Mouse (Mus musculus) midbrain, embryonic 10.5 days (tissue): ENCODE data around the gene Gpr39. TPM values are rescaled to one million over a fixed set of nuclear protein-coding genes. Genes with fewer than 3 reads are reported as not detected.

ENCODE experiments used
- DNase-seq: peaks from one replicate; pipeline ENCODE4 v3.0.0-alpha.2; 2017; ENCODE audit warnings: low spot score
- H3K27ac ChIP-seq: fragments of 300-500 bp; sonication (generic); replicated peaks from 2 replicates; pipeline ENCODE4 v1.5.1; 2016; ENCODE audit warnings: mild to moderate bottlenecking
- H3K27me3 ChIP-seq: fragments of 300-500 bp; sonication (generic); 2 replicates; pipeline ENCODE4 v1.6.1; 2016; ENCODE audit warnings: low read depth, mild to moderate bottlenecking; ENCODE audit not compliant: poor library complexity, severe bottlenecking
- H3K36me3 ChIP-seq: fragments of 300-500 bp; sonication (generic); 2 replicates; pipeline ENCODE4 v1.6.1; 2016; ENCODE audit warnings: mild to moderate bottlenecking, moderate library complexity
- H3K4me1 ChIP-seq: fragments of 300-500 bp; sonication (generic); 2 replicates; pipeline ENCODE4 v1.6.1; 2016
- H3K4me3 ChIP-seq: fragments of 300-500 bp; sonication (generic); 2 replicates; pipeline ENCODE4 v1.5.1; 2016; ENCODE audit warnings: mild to moderate bottlenecking, moderate library complexity
- H3K9me3 ChIP-seq: fragments of 300-500 bp; sonication (generic); replicated peaks from 2 replicates; pipeline ENCODE4 v1.6.1; 2016; ENCODE audit warnings: mild to moderate bottlenecking
- WGBS: fragments of 180-500 bp; shearing (Covaris S2); methylation state at CpG from one replicate; pipeline ENCODE4 v1.1.7; 2016; 5-methylcytosine and 5-hydroxymethylcytosine counted together
- polyA plus RNA-seq: library from polyadenylated mRNA; unstranded; fragments of >200 nt; fragmentation: Nextera tagmentation; extraction: Ambion mirVana; gene quantifications from 2 replicates; pipeline ENCODE4 v1.2.1, GENCODE M21; 2016

Gpr39 gene
- polyA plus RNA-seq, 1 experiment from 2014 or later = not detected

DNA sequence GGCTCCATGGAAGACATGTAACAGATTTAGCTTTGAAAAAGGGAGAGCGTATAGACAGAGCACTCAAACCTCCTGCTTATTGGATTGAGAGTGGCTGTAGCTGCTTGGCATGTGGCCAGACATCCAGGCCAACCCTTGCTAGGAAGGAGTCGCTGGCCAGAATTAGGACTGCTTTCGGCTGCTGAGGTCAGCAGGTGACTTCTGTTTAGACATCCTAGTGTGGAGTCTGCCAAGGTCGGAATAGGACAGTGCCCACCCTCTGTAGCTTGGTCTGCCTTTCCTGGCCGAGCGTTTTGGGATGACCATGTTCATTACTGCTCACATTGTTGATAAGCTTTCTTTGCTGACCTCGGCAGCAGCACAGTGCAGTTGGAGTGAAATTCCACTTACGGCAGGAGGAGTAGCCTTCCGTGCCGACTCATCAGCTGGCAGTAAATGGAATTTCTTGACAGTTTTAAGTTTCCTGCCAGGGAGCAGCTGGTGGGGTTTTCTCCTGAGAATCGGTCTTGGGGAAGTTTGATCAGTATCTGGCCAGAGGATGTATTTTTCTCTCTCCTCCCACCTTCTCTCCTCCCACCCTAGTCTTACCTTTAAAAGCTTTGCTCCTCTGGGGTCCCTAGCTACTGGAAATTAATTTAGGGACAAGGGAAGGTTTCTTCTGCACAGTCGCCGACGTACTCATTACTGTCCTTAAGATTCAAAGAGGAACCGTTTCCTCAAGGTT lies 83.3 kb downstream of the Gpr39 start:
- H3K4me1 ChIP-seq = no peaks in the 10 kb centered on the region
- no peak for DNase-seq
- H3K4me3 ChIP-seq = no peak overlapping the region
- no peaks in the 10 kb centered on the region for H3K36me3 ChIP-seq
- no peak overlapping the region for H3K27ac ChIP-seq
- no peaks in the 10 kb centered on the region for H3K27me3 ChIP-seq
- H3K9me3 ChIP-seq = no peaks in the 10 kb centered on the region
- 86% methylated on average over 15 of the region's 15 CpGs for WGBS

DNA sequence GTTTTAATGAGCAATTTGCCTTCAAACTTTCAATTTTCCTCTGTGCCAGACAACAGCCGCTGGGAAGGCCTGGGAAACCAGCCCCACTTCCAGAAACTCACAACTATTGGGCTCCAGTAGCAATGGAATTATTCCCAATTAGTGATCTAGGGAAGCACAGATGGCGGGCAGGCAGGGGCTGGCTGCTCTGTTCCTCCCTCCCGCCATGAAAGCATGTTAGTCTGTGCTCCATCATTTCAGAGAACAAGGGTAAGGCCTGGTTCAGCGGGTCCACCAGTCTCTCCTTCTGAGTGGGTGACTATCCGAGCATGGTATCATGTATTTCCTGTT lies 83.9 kb downstream of the Gpr39 start:
- Histone ChIP-seq H3K27ac (no peak overlapping the region), H3K4me1 (no peaks in the 10 kb centered on the region), H3K36me3 (no peaks in the 10 kb centered on the region), H3K27me3 (no peaks in the 10 kb centered on the region), H3K4me3 (no peak overlapping the region), H3K9me3 (no peaks in the 10 kb centered on the region)
- no peak for DNase-seq
- whole genome bisulfite sequencing = 81% methylated on average over 5 of the region's 5 CpGs

DNA sequence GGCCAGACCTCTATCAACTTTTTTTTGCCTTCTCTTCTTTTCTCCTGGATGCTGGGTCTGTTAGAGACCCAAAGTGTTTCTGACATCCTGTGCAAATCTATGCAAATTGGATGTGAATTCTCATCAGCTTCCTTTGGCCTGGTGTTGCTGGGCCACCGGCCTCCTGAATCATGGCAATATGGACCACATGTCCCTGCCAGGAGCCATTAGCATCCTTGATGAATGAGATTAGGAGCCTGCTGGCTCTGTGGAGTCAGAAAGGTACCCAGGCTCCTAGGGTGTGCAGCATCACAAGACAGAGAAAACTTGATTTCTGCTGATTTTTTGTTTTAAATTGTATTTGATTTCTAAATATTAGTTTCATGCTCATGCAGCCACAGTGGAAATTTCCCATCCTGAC lies 85.3 kb downstream of the Gpr39 start:
- Histone ChIP-seq H3K27ac (no peak overlapping the region), H3K9me3 (no peaks in the 10 kb centered on the region), H3K27me3 (no peaks in the 10 kb centered on the region), H3K4me1 (no peaks in the 10 kb centered on the region), H3K36me3 (no peaks in the 10 kb centered on the region), H3K4me3 (no peak overlapping the region)
- DNase-seq = no peak
- WGBS = 84% methylated on average over 1 of the region's 1 CpGs

DNA sequence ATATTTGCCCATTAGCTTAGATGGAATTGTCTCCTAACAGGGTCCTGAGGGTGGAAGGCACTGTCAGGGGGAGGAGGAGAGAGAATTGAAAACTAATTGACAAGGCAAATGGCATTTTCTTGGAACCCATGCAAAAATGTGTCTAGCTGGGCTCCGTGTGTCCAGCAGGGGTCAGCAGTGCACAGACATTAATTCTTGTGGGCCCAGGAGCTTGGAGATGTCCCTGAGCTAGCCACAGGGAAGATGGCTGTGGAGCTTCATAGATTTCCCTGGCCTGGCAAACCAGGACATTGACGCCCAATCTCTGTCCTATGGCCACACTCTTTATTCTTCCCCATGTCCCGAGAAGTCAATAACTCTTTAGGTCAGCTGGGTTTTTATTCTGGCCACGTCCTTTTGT lies 113.0 kb downstream of the Gpr39 start:
- Histone ChIP-seq H3K4me1 (no peaks in the 10 kb centered on the region), H3K27me3 (no peaks in the 10 kb centered on the region), H3K27ac (no peak overlapping the region), H3K9me3 (no peaks in the 10 kb centered on the region), H3K4me3 (no peak overlapping the region), H3K36me3 (no peaks in the 10 kb centered on the region)
- WGBS = 21% methylated on average over 4 of the region's 4 CpGs
- DNase-seq = peak; percentile 70

DNA sequence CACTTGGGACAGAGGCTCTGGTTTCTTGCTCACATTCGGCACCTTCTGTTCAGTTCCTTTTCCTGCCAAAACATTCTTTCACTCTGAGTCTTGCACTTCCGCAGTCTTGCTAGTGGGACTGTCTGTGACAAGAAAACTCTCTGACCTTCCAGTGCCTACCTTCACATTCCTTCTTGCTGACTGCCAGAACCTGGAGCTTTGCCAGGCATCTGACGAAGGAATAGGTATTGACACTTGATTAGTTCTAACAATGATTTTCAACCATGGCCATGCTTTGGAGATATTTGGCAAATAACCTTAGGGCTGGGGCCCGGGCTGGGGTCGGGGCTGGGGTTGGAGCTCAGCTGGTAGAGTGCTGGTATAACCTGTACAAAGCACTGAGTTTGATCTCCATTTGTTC lies 123.7 kb downstream of the Gpr39 start:
- no peaks in the 10 kb centered on the region for H3K27me3 ChIP-seq
- DNase-seq = no peak
- H3K36me3 ChIP-seq = no peaks in the 10 kb centered on the region
- H3K27ac ChIP-seq = no peak overlapping the region
- 92% methylated on average over 5 of the region's 5 CpGs for WGBS
- peaks cover 17% of the 10 kb centered on the region for H3K9me3 ChIP-seq
- no peak overlapping the region for H3K4me3 ChIP-seq
- H3K4me1 ChIP-seq = no peaks in the 10 kb centered on the region

DNA sequence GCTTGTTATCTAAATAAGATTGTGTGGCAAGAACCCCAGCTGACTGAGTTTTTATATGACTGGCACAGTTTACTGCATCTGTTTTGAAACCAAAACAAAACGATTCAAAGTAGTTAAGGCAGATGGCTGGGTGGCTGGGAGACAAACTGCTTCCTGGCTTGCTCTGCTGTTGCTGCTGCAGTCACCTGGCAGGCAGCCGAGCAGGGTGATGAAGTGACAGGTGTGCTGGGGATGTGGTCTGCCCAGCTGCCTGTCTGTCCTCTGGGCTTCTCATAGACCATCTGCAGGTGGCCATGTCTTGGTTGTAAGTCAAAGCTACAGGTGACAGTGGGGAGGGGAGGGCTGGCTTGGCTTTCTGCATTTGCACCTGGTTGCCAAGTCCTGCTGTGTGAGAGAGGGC lies 131.6 kb downstream of the Gpr39 start:
- no peak for DNase-seq
- Histone ChIP-seq H3K27me3 (no peaks in the 10 kb centered on the region), H3K4me1 (no peaks in the 10 kb centered on the region), H3K4me3 (no peak overlapping the region), H3K27ac (no peak overlapping the region), H3K9me3 (no peaks in the 10 kb centered on the region), H3K36me3 (no peaks in the 10 kb centered on the region)
- WGBS = 73% methylated on average over 2 of the region's 2 CpGs

DNA sequence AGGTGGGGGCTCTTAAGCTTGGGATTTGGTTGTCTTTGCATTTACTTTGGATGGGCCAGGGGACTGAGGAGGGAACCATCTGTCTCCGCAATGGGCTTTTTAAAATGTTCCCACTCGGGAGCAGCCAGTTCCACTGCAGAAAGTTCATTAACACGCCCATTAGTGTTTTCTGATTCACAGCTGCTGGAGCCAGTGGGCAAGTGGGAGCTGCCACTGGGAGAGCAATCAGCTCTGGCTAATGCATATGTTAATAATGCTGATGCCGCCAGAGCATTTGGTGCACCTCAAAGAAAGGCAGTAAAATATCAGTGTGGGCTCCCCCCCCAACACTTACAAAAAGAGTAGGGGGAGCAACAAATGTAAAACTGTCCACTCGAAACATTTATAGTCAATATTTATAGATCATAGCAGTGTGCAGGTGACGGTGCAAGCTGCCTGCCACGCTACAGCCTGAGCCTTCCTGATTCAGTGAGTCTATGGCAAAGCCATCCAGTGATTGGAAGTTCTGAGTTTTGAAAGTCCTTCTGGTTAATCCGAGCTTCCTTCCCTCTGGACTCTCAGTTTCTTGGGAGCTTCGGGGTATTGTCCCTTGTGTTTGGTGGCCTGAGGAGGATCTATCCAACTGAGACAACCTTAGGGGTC lies 136.5 kb downstream of the Gpr39 start:
- no peaks in the 10 kb centered on the region for H3K9me3 ChIP-seq
- 87% methylated on average over 9 of the region's 9 CpGs for WGBS

DNA sequence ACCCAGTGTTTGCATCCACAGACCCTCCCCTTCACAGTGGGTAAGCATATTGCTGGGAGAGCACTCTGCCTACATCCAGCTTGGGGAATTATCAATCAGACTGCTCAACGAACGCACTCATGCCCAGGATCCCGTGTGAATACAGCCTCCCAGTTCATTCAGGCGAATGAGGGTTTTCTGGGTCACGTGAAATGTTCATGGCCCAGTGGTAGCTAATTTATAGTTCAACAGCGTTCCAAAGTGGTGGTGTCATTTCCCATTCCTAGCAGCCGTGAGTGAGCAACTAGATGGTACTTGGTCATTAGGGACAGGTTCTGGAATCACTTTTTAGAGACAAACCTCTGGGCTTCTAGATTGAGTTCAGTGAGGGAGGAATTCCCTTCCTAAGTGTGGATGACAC lies 144.3 kb downstream of the Gpr39 start:
- H3K27me3 ChIP-seq = no peaks in the 10 kb centered on the region
- WGBS = 88% methylated on average over 7 of the region's 7 CpGs

More for the DNA sequence above, 136.5 kb downstream of the Gpr39 start:
- Histone ChIP-seq H3K27ac (no peak overlapping the region), H3K4me3 (no peak overlapping the region), H3K4me1 (no peaks in the 10 kb centered on the region), H3K36me3 (no peaks in the 10 kb centered on the region), H3K27me3 (no peaks in the 10 kb centered on the region)
- no peak for DNase-seq

DNA sequence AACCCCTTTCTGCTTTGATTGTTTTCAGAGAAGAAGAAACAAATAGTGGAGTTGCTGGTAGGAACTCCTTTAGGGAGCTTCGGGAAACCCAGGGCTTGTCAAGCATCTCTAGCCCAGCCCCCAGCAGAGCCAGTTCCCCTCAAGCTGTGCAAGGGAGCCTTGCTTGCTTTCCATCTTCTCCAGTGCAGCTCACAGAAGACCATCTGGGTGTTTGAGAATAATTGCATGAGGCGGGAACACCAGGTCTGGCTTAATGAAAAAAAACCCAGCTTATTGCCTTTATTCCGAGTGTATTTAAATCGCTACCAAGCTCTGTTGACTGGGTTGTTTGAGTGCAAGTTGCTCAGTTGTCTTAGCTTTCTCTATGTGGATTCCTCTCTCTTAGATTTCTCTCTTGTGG lies 146.8 kb downstream of the Gpr39 start:
- Histone ChIP-seq H3K27me3 (no peaks in the 10 kb centered on the region), H3K9me3 (no peaks in the 10 kb centered on the region), H3K4me1 (no peaks in the 10 kb centered on the region), H3K36me3 (no peaks in the 10 kb centered on the region), H3K4me3 (no peak overlapping the region), H3K27ac (no peak overlapping the region)
- no peak for DNase-seq
- WGBS = 84% methylated on average over 4 of the region's 4 CpGs

More for the DNA sequence above, 144.3 kb downstream of the Gpr39 start:
- Histone ChIP-seq H3K36me3 (no peaks in the 10 kb centered on the region), H3K9me3 (no peaks in the 10 kb centered on the region), H3K27ac (no peak overlapping the region), H3K4me1 (no peaks in the 10 kb centered on the region), H3K4me3 (no peak overlapping the region)
- no peak for DNase-seq

DNA sequence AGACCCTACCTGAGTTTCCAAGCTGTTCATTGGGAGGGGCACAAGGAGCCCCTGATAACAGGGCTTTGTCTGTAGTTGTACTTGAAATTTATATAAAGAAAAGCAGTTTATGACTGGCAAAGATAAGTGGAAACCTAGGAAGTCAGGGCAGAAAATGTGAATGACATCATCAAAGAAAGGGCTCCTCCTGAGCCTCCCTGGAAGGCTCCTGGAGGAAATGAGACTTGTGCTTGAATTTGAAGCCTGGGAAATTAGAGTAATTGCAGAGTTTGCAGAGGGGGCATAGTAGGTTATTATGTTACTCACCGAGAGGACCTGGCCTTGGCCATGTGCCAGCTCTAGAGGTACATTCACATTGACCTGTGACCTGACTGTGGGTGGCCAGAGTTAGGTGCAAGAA lies 160.7 kb downstream of the Gpr39 start:
- 0 out of 2 replicates have a peak, but pooled peaks cover 4% of the 10 kb centered on the region for H3K4me1 ChIP-seq
- no peaks in the 10 kb centered on the region for H3K36me3 ChIP-seq
- H3K27ac ChIP-seq = no peak overlapping the region
- no peaks in the 10 kb centered on the region for H3K27me3 ChIP-seq
- WGBS = 83% methylated on average over 1 of the region's 1 CpGs
- no peak overlapping the region for H3K4me3 ChIP-seq
- no peaks in the 10 kb centered on the region for H3K9me3 ChIP-seq
- DNase-seq = no peak

DNA sequence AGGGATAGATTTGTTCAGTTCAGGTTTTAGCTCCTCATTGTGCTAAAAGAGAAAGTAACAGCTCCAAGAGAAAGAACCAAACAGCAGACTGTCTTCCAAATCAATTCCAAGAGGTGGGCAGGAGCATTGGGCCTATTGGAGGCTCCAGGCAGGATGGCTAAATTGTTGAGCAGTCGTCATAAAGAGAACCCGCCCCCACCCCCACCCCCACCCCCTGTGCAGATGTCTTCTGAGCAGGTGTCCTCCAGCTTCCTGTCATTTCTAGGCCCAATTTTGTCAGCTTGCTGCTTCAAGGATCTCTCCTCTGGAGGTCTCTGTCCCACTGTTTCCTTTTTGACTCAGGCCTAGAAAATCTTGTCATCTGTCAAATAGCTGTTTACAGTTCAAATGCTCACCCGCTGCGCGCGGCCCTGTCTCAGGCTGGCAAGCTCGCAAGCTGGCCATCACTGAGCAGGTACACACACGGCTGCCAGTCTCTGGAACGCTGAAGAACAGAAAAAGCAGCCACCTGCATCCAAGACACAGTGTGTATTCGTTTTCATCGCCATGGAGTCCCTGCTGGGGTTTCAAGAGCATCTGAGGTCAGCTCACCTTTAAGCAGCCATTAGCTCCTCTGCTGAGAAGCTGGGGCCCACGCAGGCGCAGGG lies 163.1 kb downstream of the Gpr39 start:
- WGBS = 64% methylated on average over 13 of the region's 13 CpGs
- no peaks in the 10 kb centered on the region for H3K27me3 ChIP-seq
- H3K4me3 ChIP-seq = no peak overlapping the region
- H3K27ac ChIP-seq = no peak overlapping the region
- H3K9me3 ChIP-seq = no peaks in the 10 kb centered on the region
- DNase-seq = no peak
- 0 out of 2 replicates have a peak, but pooled peaks cover 4% of the 10 kb centered on the region for H3K4me1 ChIP-seq
- no peaks in the 10 kb centered on the region for H3K36me3 ChIP-seq

DNA sequence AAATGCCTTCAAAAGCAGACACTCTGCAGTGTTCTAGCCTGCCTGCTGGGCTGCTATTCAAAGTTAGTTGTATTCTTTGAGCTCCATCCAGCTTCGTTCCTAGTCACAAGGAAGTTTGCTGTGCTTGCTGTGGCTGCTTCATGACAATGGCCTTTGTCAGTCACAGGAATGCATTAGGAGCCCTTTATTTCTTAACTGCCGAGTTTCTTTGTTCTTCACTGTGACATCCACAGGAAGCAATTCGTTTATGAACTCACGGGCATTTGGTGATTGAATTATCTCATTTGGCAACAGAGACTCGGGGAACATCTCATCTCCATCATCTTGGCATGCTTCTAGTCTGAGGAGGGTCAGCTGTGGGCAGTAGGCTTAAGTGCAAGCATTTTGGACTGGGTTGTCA lies 177.9 kb downstream of the Gpr39 start:
- Histone ChIP-seq H3K36me3 (no peaks in the 10 kb centered on the region), H3K4me3 (no peak overlapping the region), H3K9me3 (no peaks in the 10 kb centered on the region), H3K4me1 (peaks cover 11% of the 10 kb centered on the region), H3K27ac (no peak overlapping the region), H3K27me3 (no peaks in the 10 kb centered on the region)
- DNase-seq = no peak
- 8% methylated on average over 5 of the region's 5 CpGs for WGBS

DNA sequence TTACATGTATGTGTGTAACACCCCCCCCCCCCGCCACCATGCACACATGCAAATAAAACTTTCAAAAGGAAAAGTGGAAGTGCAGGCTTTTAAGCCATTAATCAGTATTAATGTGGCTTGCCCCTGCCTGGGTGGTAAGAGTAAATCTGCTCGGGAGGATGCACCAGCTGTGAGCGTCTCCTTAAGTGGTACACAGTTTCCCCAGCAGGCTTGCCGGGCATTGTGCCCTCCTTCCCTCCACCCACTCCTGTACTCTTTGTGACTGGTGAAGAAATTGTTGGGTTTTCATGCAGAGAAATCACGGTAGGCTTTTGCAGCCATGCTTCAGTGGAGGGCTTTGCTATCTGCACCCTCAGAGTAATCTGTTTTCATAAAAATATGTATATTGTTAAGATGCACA lies 181.8 kb downstream of the Gpr39 start:
- Histone ChIP-seq H3K27me3 (no peaks in the 10 kb centered on the region), H3K4me1 (peaks cover 11% of the 10 kb centered on the region), H3K9me3 (no peaks in the 10 kb centered on the region), H3K4me3 (no peak overlapping the region), H3K36me3 (no peaks in the 10 kb centered on the region), H3K27ac (no peak overlapping the region)
- DNase-seq = no peak
- 81% methylated on average over 5 of the region's 5 CpGs for WGBS
